Mouse (Mus musculus) cerebellum, adult 2 months (tissue): ENCODE data around the gene Slf1. TPM values are rescaled to one million over a fixed set of nuclear protein-coding genes. Genes with fewer than 3 reads are reported as not detected.
A peak's percentile ranks its signal among the peaks of the same experiment; 100 is the strongest.

Source experiments
- DNase-seq, 2 experiments: peaks; one replicate each; pipeline ENCODE4 v3.0.0; 2021
- H3K27ac ChIP-seq: fragments of 200-500 bp; 2 replicates; pipeline ENCODE4 v1.5.1; 2012; ENCODE audit warnings: low read length, control low read depth, inconsistent platforms; ENCODE audit not compliant: insufficient read depth
- H3K27me3 ChIP-seq: fragments of 200-500 bp; 2 replicates; pipeline ENCODE4 v1.6.1; 2012; ENCODE audit warnings: inconsistent platforms, mild to moderate bottlenecking, low read length, moderate library complexity; ENCODE audit not compliant: control insufficient read depth, insufficient read depth
- H3K4me1 ChIP-seq: fragments of 200-500 bp; 2 replicates; pipeline ENCODE4 v1.6.1; 2011; ENCODE audit warnings: low read length; ENCODE audit not compliant: control insufficient read depth, insufficient read depth
- H3K4me3 ChIP-seq: fragments of 200-500 bp; replicated peaks from 2 replicates; pipeline ENCODE3; 2011; ENCODE audit warnings: mild to moderate bottlenecking, low read depth, low read length, control low read depth; ENCODE audit not compliant: insufficient read depth
- CTCF ChIP-seq: fragments of 200-500 bp; IDR thresholded peaks from 2 replicates; pipeline ENCODE4 v1.5.1; 2011; ENCODE audit warnings: low read depth, mild to moderate bottlenecking, control low read depth, low read length, moderate library complexity, borderline replicate concordance; ENCODE audit not compliant: insufficient read depth
- POLR2A ChIP-seq: fragments of 200-500 bp; IDR thresholded peaks from 2 replicates; pipeline ENCODE4 v1.6.1; 2011; ENCODE audit warnings: low read length, control low read depth, borderline replicate concordance; ENCODE audit not compliant: insufficient read depth
- WGBS: fragments of 180-500 bp; shearing (Covaris S2); methylation state at CpG from one replicate; pipeline ENCODE4 v1.1.7; 2018; 5-methylcytosine and 5-hydroxymethylcytosine counted together
- polyA plus RNA-seq: library from polyadenylated mRNA; depleted of rRNA; stranded (reverse); fragments of >200 nt; gene quantifications from 2 replicates; pipeline ENCODE4 v1.2.3, GENCODE M21; 2012; rRNA removed

The Slf1 gene
- polyA plus RNA-seq, result 18.6 and 20.5 TPM in 2 replicates

DNA sequence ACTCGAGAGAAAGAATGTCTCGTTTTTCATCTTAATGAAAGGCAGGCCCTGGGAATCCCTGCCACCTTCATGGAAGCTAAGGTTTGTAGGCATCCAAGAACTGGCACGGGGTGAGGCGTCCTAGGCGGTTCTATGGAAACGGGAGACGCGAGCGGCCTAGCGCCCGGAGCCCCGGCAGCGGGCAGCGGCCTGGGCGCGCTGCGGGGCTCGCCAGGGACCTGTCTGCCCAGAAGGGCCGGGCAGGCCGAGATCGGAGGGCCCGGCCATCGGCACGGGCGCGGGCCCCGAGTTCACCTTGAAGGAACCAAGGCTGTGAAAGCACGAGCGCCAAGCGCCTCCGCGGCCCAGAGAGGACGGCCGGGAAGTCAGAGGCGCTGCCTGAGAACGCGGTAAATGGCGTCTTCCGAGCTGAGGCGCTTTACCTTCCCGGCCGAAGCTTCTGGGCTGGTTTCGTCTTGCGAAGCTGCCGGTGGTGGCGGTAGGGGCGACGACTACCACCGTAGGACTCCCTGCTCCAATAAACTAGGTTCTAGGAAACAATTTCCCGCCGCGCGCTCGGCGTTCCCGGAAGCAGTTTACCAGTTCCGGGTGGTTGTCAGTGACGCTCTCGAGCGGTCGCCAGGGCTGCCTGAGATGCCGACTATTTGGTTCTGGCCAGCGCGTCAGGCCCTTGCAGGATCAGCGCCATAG lies at the start of gene Slf1, which contains the start of gene 2210408I21Rik:
Gene Slf1, minus strand, starts transcription at position 543 of the 690 bp plus-strand sequence.
Gene 2210408I21Rik, plus strand, starts transcription at position 610 of the 690 bp plus-strand sequence.
- DNase-seq, result peak; percentile 88 to 89
- Histone ChIP-seq H3K4me1 (no peaks in the 10 kb centered on the region), H3K27me3 (no peaks in the 10 kb centered on the region), H3K4me3 (peak within 1 kb of the TSS; percentile 99), H3K27ac (0 out of 2 replicates have a peak within 1 kb of the TSS, but pooled peaks have one; percentile 31)
- WGBS, result under 1% methylated on average over 65 of the region's 65 CpGs
- TF ChIP-seq POLR2A (peak; percentile 44; the same call in 1 of the 2 replicates), CTCF (no peak)

DNA sequence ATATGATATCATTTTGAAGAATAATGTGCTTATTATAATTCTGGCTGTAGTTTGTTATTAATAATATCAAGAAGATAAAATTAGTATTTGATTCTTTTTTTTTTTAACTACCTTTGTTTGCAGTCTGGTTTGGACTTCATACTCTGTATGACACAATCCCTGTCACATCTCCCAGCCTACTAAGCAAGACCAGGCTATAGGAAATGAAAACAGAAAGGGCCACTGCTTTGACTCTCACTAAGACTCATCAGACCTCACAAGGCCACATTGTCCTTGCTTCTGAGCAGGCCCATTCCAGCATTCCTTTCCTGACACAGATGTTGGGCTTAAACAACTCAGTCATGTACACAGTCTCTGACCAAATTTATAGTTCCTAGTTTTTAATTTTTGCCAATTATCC lies 42.7 kb upstream of the Slf1 start:
- H3K27me3 ChIP-seq, result no peaks in the 10 kb centered on the region
- TF ChIP-seq CTCF (no peak), POLR2A (no peak)

GRCm38 (mm10) chr13:77140890-77141289 lies 5.6 kb upstream of the Slf1 start:
- DNase-seq, result no peak
- no peaks in the 10 kb centered on the region for H3K27me3 ChIP-seq
- no peak overlapping the region for H3K4me3 ChIP-seq
- 87% methylated on average over 2 of the region's 2 CpGs for WGBS
- H3K27ac ChIP-seq, result no peak overlapping the region
- H3K4me1 ChIP-seq, result no peaks in the 10 kb centered on the region
- TF ChIP-seq POLR2A (no peak), CTCF (no peak)

More for the DNA sequence above, 42.7 kb upstream of the Slf1 start:
- Histone ChIP-seq H3K27ac (no peak overlapping the region), H3K4me1 (no peaks in the 10 kb centered on the region), H3K4me3 (no peak overlapping the region)
- no peak for DNase-seq

DNA sequence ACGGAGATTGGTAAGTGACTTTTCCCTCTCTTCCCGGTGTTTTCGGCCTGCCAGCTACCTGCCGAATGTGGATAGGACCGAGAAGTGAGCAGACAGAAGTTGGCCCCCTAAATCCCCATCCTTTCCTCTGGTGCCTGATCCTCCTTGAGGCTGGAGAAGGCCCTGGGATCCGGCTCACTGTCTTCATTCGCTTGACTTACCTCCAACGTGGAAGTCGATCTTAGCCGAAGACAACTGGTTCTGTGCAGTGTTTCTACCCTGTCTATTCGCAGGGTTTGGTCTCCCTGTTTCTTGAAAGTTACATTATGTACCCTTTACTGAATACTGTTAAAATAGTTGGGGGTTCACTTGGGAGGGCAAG lies 328 bp upstream of the Slf1 start:
- H3K27ac ChIP-seq, result 0 out of 2 replicates have a peak overlapping the region, but pooled peaks have one; percentile 31
- no peak for TF ChIP-seq CTCF
- TF ChIP-seq POLR2A, result no peak
- H3K27me3 ChIP-seq, result no peaks in the 10 kb centered on the region
- 0% methylated on average over 11 of the region's 11 CpGs for WGBS
- no peaks in the 10 kb centered on the region for H3K4me1 ChIP-seq
- no peak for DNase-seq
- peak overlapping the region; percentile 99 for H3K4me3 ChIP-seq

DNA sequence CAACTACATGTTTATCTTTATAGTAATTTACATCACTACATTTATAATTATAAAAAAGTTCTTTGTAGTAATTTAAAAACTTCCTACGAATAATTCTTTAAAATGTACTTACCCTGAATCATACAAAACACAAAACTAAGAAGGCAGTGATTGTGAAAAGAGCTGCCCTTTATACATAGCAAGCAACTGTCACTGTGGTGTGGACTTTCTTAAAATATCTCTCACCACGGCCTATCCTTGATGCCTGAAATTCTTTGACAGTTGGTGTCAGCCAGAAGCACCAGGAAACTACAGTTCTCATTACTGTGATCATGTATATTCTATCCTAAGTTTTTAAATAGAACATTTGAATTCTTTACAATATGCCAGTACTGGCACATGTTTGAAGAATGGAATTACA lies 4.1 kb downstream of the Slf1 start:
- Histone ChIP-seq H3K4me1 (no peaks in the 10 kb centered on the region), H3K4me3 (no peak overlapping the region), H3K27me3 (no peaks in the 10 kb centered on the region), H3K27ac (no peak overlapping the region)
- DNase-seq, result no peak
- WGBS, result 50% methylated on average over 2 of the region's 2 CpGs
- TF ChIP-seq POLR2A, result no peak
- no peak for TF ChIP-seq CTCF

DNA sequence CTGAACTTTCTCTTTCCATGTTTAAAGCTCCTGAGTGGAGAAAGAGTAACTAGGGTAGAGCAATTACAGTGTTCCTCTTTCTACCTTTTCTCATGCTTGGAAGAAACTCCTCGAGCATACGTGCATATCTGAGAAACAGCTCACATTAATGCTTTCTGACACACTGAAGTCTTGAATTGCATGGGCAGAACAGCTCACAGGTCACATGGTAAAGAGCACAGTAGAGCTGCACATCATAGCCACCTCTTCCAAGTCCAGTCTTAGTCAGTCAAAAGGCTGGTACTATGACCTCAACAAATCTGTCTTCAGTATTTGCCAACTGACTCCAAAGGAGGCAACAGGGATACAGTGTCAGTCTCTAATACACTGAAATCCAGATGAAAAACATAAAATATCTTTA lies 7.0 kb downstream of the Slf1 start:
- DNase-seq, result no peak
- H3K4me1 ChIP-seq, result no peaks in the 10 kb centered on the region
- no peaks in the 10 kb centered on the region for H3K27me3 ChIP-seq
- 50% methylated on average over 2 of the region's 2 CpGs for WGBS
- TF ChIP-seq CTCF, result no peak
- no peak for TF ChIP-seq POLR2A
- no peak overlapping the region for H3K27ac ChIP-seq
- H3K4me3 ChIP-seq, result no peak overlapping the region

- WGBS, result 17% methylated on average over 3 of the region's 3 CpGs
- Histone ChIP-seq H3K27me3 (no peaks in the 10 kb centered on the region), H3K4me3 (no peak overlapping the region), H3K4me1 (no peaks in the 10 kb centered on the region), H3K27ac (no peak overlapping the region)
- peak in 1 of 2 experiments; percentile 46 for DNase-seq
- no peak for TF ChIP-seq CTCF
- no peak for TF ChIP-seq POLR2A
Measured at GRCm38 (mm10) chr13:77125159-77125558, 10.1 kb downstream of the Slf1 start.

GRCm38 (mm10) chr13:77118695-77119094 lies 16.6 kb downstream of the Slf1 start:
- TF ChIP-seq CTCF, result no peak
- no peak for TF ChIP-seq POLR2A
- DNase-seq, result no peak

More at GRCm38 (mm10) chr13:77118695-77119094, 16.6 kb downstream of the Slf1 start:
- no peak overlapping the region for H3K27ac ChIP-seq
- H3K27me3 ChIP-seq, result no peaks in the 10 kb centered on the region
- WGBS, result 96% methylated on average over 4 of the region's 4 CpGs
- H3K4me1 ChIP-seq, result no peaks in the 10 kb centered on the region
- H3K4me3 ChIP-seq, result no peak overlapping the region
